Mouse (Mus musculus) bone marrow, adult 2 months (tissue): ENCODE results near the gene Fam78b.

ENCODE experiments used
- CTCF ChIP-seq: fragments of 200-500 bp; IDR thresholded peaks from 2 replicates; pipeline ENCODE4 v1.5.1; 2011; ENCODE audit warnings: low read length, control low read depth; ENCODE audit not compliant: control insufficient read depth, insufficient read depth
- POLR2A ChIP-seq: fragments of 200-500 bp; IDR thresholded peaks from 2 replicates; pipeline ENCODE4 v1.6.1; 2011; ENCODE audit warnings: low read depth, mild to moderate bottlenecking, control low read depth, low read length, borderline replicate concordance; ENCODE audit not compliant: control insufficient read depth

DNA sequence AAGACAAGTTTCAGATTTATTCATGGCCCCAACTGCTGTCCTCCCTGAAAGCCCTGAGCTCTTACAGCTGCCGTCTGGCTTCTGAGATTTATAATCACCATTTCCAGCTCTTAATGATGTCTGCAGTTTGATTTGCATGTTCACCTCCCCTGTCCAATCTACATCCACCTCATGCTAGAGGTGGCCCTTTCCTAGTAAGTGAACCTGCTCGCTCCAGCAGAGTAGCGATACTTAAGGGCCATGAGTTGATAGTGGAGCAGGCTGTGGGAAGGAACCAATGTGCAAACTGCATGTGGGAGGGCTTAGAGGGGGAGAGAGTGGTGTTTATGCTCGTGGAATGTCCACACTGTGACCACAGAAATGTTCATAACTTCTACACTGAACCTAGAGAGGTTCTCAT, 23.7 kb downstream of the Fam78b start:
- TF ChIP-seq POLR2A (no peak), CTCF (no peak)
